ENCODE assay signal across 14 mouse cellular contexts in the genomic region with DNA sequence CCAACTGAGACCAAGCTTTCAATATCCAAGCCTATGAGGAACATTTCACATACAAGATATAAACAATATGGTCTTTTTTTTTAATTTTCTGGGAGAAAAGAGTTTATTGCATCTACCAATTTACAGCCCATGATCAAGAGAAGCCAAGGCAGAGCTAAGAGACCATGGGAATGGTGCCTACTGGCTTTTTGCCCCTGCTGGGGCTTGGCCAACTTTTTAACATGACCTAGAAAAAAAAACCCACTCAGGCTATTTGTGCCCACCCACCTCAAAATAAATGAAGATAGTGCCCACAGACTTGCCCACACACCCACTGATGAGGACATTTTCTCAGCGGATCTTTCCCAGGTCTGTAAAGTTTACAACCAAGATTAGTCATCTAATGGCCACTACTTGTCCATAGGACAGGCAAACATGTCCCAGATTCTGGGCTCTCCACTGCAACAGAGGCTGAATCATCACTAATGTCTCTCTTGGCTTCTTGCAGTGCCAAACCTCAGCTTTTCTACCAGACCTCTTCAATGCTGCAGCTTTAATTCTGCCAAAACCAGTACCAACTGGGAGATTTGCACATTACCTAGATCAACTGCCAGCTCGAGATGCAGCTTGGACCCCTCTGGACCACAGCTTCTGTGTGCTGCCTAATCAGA.
DNase-seq lines count a peak whose midpoint lies in the region.
"Had no signal": no experiment of that assay in that cellular context is flagged by ENCODE, and none has a peak within 500 bp of the region (broad histone marks: within the 10 kb centered on the region; RNA-seq: fewer than 3 reads in every experiment).

No protein-coding gene starts in this region.

- DNase-seq in cerebellum, postnatal 14 days = peak; percentile 71 to 81
- no peak for DNase-seq in cerebellum, adult 11-12 months
- DNase-seq in left cerebral cortex, postnatal 4 days = peak; percentile 28
- no peak for DNase-seq in left cerebral cortex, adult 11 months (ENCODE audit: low spot score)
- peak; percentile 61 for DNase-seq in fibroblast of lung, adult 2 months (ENCODE audit: low read depth)
- no peak for DNase-seq in kidney, adult 9 months
- no peak for DNase-seq in urinary bladder, postnatal 14 days (ENCODE audit: low spot score)
- DNase-seq: cerebellum, adult 18-20 months; cerebellum, postnatal 36 days; gastrocnemius, adult 2 months; gastrocnemius, postnatal 25 days; heart, postnatal 10 days; heart, postnatal 4 days; kidney, adult 11 months had no signal

- intact Hi-C loops in left cerebral cortex, postnatal 4 days (cut with DNase I) = no loop called here

Comparison
In these comparisons a context has a peak if more than half of its experiments do, and no peak if none do; other contexts are left out.
1. DNase-seq: peak in cerebellum, postnatal 14 days (2 of 2), left cerebral cortex, postnatal 4 days (single experiment) and fibroblast of lung, adult 2 months (single experiment); none in cerebellum, adult 11-12 months (single experiment), left cerebral cortex, adult 11 months (single experiment), kidney, adult 9 months (single experiment) and urinary bladder, postnatal 14 days (single experiment).